Mouse (Mus musculus) testis, adult 2 months (tissue): ENCODE results near the gene Ms4a15.

ENCODE experiments used
- CTCF ChIP-seq: fragments of 200-500 bp; IDR thresholded peaks from 2 replicates; pipeline ENCODE4 v1.5.1; 2012; ENCODE audit warnings: low read depth, mild to moderate bottlenecking, inconsistent platforms, low read length, moderate library complexity; ENCODE audit not compliant: control insufficient read depth, insufficient read depth, insufficient replicate concordance
- POLR2A ChIP-seq: fragments of 200-500 bp; IDR thresholded peaks from 2 replicates; pipeline ENCODE4 v1.6.1; 2012; ENCODE audit warnings: low read depth, mild to moderate bottlenecking, inconsistent platforms, low read length, moderate library complexity; ENCODE audit not compliant: control insufficient read depth

GRCm38 (mm10) chr19:10965721-10966120 is 27.3 kb downstream of the Ms4a15 start:
- TF ChIP-seq POLR2A (no peak), CTCF (no peak)
